Mouse (Mus musculus) spleen, adult 10 weeks (tissue): ENCODE measurements around the gene Asf1b. TPM values are rescaled to one million over a fixed set of nuclear protein-coding genes. Genes with fewer than 3 reads are reported as not detected.

Source experiments
- polyA plus RNA-seq: library from polyadenylated mRNA; stranded (reverse); fragments of 350-450 nt; fragmentation: Illumina TruSeq; extraction: RNeasy Lipid Tissue Mini Kit (QIAGEN cat#74804); gene quantifications from one replicate; pipeline ENCODE4 v1.2.3, GENCODE M21; 2015; ENCODE audit warnings: low replicate concordance; ENCODE audit not compliant: insufficient read depth

Asf1b gene
- 20.3 TPM for polyA plus RNA-seq

GRCm38 (mm10) chr8:83955106-83955957 lies at the start of gene Asf1b, which contains the start of gene Gm10644:
TSS of gene Asf1b (plus strand) at chr8:83955507.
TSS of gene Gm10644 (minus strand) at chr8:83955205.

GRCm38 (mm10) chr8:83972150-83973120 lies 17.1 kb downstream of the Asf1b start, which contains the start of gene Prkaca:
TSS of gene Prkaca (plus strand) at chr8:83972993.

GRCm38 (mm10) chr8:83997511-83998141 lies 42.3 kb downstream of the Asf1b start, which contains the start of gene Samd1:
TSS of gene Samd1 (plus strand) at chr8:83997672.

GRCm38 (mm10) chr8:84001281-84002000 lies 46.1 kb downstream of the Asf1b start, which contains the start of gene 1700067K01Rik:
TSS of gene 1700067K01Rik (plus strand) at chr8:84001502.

GRCm38 (mm10) chr8:84011705-84012498 lies 56.6 kb downstream of the Asf1b start, which contains the start of gene 2210011C24Rik:
TSS of gene 2210011C24Rik (minus strand) at chr8:84012171.

Other genes with a start within 250 kb of the Asf1b start
- gene Ddx39, start 240.3 kb upstream of the Asf1b start, polyA plus RNA-seq = 70.5 TPM
- 248 TPM for gene Adgre5, start 214.2 kb upstream of the Asf1b start, polyA plus RNA-seq
- gene Adgrl1, start 55.4 kb upstream of the Asf1b start, polyA plus RNA-seq = 7.0 TPM
- 1.3 TPM for gene Gm10644, start 302 bp upstream of the Asf1b start, polyA plus RNA-seq
- 31.7 TPM for gene Prkaca, start 17.5 kb downstream of the Asf1b start, polyA plus RNA-seq
- gene Samd1, start 42.2 kb downstream of the Asf1b start, polyA plus RNA-seq = 27.6 TPM
- gene 1700067K01Rik, start 46.0 kb downstream of the Asf1b start, polyA plus RNA-seq = 0.57 TPM
- not detected for gene 2210011C24Rik, start 56.7 kb downstream of the Asf1b start, polyA plus RNA-seq
- gene Palm3, start 66.0 kb downstream of the Asf1b start, polyA plus RNA-seq = 0.30 TPM
- gene Il27ra, start 87.1 kb downstream of the Asf1b start, polyA plus RNA-seq = 60.8 TPM
- not detected for gene Rln3, start 89.5 kb downstream of the Asf1b start, polyA plus RNA-seq
- gene Gm10643, start 109.6 kb downstream of the Asf1b start, polyA plus RNA-seq = 2.0 TPM
- gene Rfx1, start 111.3 kb downstream of the Asf1b start, polyA plus RNA-seq = 10.4 TPM
- 17.1 TPM for gene Dcaf15, start 149.3 kb downstream of the Asf1b start, polyA plus RNA-seq
- gene Podnl1, start 170.5 kb downstream of the Asf1b start, polyA plus RNA-seq = 4.2 TPM
- gene Cc2d1a, start 192.4 kb downstream of the Asf1b start, polyA plus RNA-seq = 5.1 TPM
- 0.68 TPM for gene 4930432K21Rik, start 192.5 kb downstream of the Asf1b start, polyA plus RNA-seq
- gene Nanos3, start 229.7 kb downstream of the Asf1b start, polyA plus RNA-seq = not detected